Mouse (Mus musculus) thymus, adult 18-20 months (tissue): ENCODE results near the gene Adamts14.

ENCODE experiments used
- DNase-seq, 2 experiments: peaks; one replicate each; pipeline ENCODE4 v3.0.0; 2022; ENCODE audit warnings: mixed read lengths in 2 of 2

The Adamts14 gene

GRCm38 (mm10) chr10:61274532-61274931 lies 1.3 kb upstream of the Adamts14 start:
- no peak for DNase-seq

- no peak for DNase-seq
These were observed 592 bp upstream of the Adamts14 start for GRCm38 (mm10) chr10:61273844-61274215.

GRCm38 (mm10) chr10:61272631-61273030 lies 607 bp downstream of the Adamts14 start:
- DNase-seq, result no peak

GRCm38 (mm10) chr10:61272089-61272626 lies 1.1 kb downstream of the Adamts14 start:
- DNase-seq, result no peak

- no peak for DNase-seq
These were observed 5.9 kb downstream of the Adamts14 start for GRCm38 (mm10) chr10:61267378-61267777.

GRCm38 (mm10) chr10:61263606-61264005 lies 9.6 kb downstream of the Adamts14 start:
- DNase-seq, result no peak

GRCm38 (mm10) chr10:61261229-61262156 lies 11.7 kb downstream of the Adamts14 start:
- no peak for DNase-seq

- DNase-seq, result no peak
These were observed 15.1 kb downstream of the Adamts14 start for GRCm38 (mm10) chr10:61258131-61258530.

GRCm38 (mm10) chr10:61256665-61257064 lies 16.6 kb downstream of the Adamts14 start:
- DNase-seq, result no peak

GRCm38 (mm10) chr10:61255190-61255589 lies 18.0 kb downstream of the Adamts14 start:
- no peak for DNase-seq

GRCm38 (mm10) chr10:61254761-61255160 lies 18.5 kb downstream of the Adamts14 start:
- no peak for DNase-seq

- DNase-seq, result no peak
These were observed 23.3 kb downstream of the Adamts14 start for GRCm38 (mm10) chr10:61249951-61250350.

- no peak for DNase-seq
These were observed 24.6 kb downstream of the Adamts14 start for GRCm38 (mm10) chr10:61248596-61249114.

- no peak for DNase-seq
These were observed 26.9 kb downstream of the Adamts14 start for GRCm38 (mm10) chr10:61246288-61246687.

- DNase-seq, result peak in 1 of 2 experiments; percentile 31
These were observed 31.2 kb downstream of the Adamts14 start for GRCm38 (mm10) chr10:61241961-61242421.

- no peak for DNase-seq
These were observed 32.9 kb downstream of the Adamts14 start for GRCm38 (mm10) chr10:61240108-61240920.

GRCm38 (mm10) chr10:61237391-61237785 lies 35.9 kb downstream of the Adamts14 start:
- no peak for DNase-seq

- DNase-seq, result no peak
These were observed 36.4 kb downstream of the Adamts14 start for GRCm38 (mm10) chr10:61236683-61237390.

GRCm38 (mm10) chr10:61235677-61236267 lies 37.5 kb downstream of the Adamts14 start:
- no peak for DNase-seq

GRCm38 (mm10) chr10:61234319-61234718 lies 38.9 kb downstream of the Adamts14 start:
- DNase-seq, result peak; percentile 40 to 68

- DNase-seq, result peak; percentile 66 to 87
These were observed 40.2 kb downstream of the Adamts14 start for GRCm38 (mm10) chr10:61232858-61233567.
